ENCODE assay signal across 22 mouse cellular contexts in the genomic region with DNA sequence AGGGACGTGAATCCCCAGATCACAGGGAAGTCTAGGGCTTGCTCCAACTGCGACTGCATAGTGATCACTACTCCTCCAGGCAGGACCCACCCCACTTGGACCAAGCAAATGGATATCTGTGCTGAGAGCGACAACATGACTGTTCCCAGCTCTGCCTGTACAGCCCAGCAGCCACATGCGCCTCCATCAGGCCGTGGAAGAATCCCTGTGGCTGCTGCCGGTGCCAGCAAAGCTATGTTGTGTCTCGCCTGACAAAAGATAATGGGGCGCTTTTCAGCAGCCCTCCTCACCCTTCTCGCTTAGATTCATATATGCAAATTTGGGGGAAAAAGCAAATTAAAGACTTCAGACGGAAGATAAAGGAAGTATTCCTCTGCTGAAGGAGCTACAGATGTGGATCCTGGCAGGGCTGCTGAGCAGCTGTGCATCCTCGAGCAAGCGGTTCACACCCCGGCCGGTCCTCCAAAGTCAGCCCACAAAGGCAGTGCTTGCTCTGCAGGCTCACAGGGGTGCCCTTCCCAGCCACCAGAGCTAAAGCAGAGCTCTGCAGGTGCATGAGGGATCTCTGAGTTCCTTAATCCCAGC.
DNase-seq lines count a peak whose midpoint lies in the region; ATAC-seq and TF ChIP-seq lines count a peak whose summit lies in the region.
"Had no signal": no experiment of that assay in that cellular context is flagged by ENCODE, and none has a peak within 500 bp of the region (broad histone marks: within the 10 kb centered on the region; RNA-seq: fewer than 3 reads in every experiment).

No protein-coding gene starts in this region.

- ATAC-seq in lung, embryonic 14.5 days (ENCODE audit: insufficient read depth) = 0 out of 2 replicates have a peak, but pooled peaks have one; percentile 65
- ATAC-seq in lung, postnatal 0 days = no peak
- peak; percentile 87 for ATAC-seq in forebrain, embryonic 16.5 days
- ATAC-seq: inflammation-experienced regulatory T-cells, adult 6 months; midbrain, embryonic 13.5 days had no signal

- no peaks in the 10 kb centered on the region for H3K9me3 ChIP-seq in heart, embryonic 10.5 days
- no peaks in the 10 kb centered on the region for H3K9me3 ChIP-seq in lung, embryonic 14.5 days (ENCODE audit: low read depth, low read length)
- no peaks in the 10 kb centered on the region for H3K9me3 ChIP-seq in lung, postnatal 0 days (ENCODE audit: low read length)
- no peaks in the 10 kb centered on the region for H3K9me3 ChIP-seq in forebrain, embryonic 16.5 days (ENCODE audit: control insufficient read depth, low read length)
- H3K9me3 ChIP-seq: embryonic facial prominence, embryonic 15.5 days; heart, embryonic 13.5 days; midbrain, embryonic 13.5 days had no signal

- H3K4me1 ChIP-seq in heart, embryonic 10.5 days = no peaks in the 10 kb centered on the region
- no peaks in the 10 kb centered on the region for H3K4me1 ChIP-seq in lung, embryonic 14.5 days (ENCODE audit: insufficient read depth)
- no peaks in the 10 kb centered on the region for H3K4me1 ChIP-seq in lung, postnatal 0 days (ENCODE audit: insufficient read depth, low read depth, low read length)
- H3K4me1 ChIP-seq in forebrain, embryonic 16.5 days (replicated peaks; ENCODE audit: control insufficient read depth, insufficient read depth, low read length) = peaks cover 10% of the 10 kb centered on the region
- H3K4me1 ChIP-seq: embryonic facial prominence, embryonic 15.5 days; heart, embryonic 13.5 days; midbrain, embryonic 13.5 days; neural tube, embryonic 12.5 days had no signal

- DNase-seq in heart, postnatal 4 days = peak; percentile 6
- DNase-seq in heart, embryonic 10.5 days (ENCODE audit: low spot score) = no peak
- DNase-seq in lung, embryonic 14.5 days = no peak
- DNase-seq in lung, postnatal 0 days (ENCODE audit: low spot score) = no peak
- DNase-seq in brain, adult 2 months (ENCODE audit: low read depth, low spot score) = peak; percentile 11
- no peak for DNase-seq in adrenal gland, postnatal 25 days
- DNase-seq: adrenal gland, postnatal 10 days; cerebellum, adult 9-10 months; gastrocnemius, postnatal 10 days; heart, postnatal 36 days; kidney, adult 18-20 months; lung, postnatal 10 days; retina, postnatal 1 day; right cerebral cortex, postnatal 4 days; thymus, postnatal 25 days had no signal

- TF ChIP-seq EP300 in lung, postnatal 0 days (IDR thresholded peaks at IDR 0.05) = no peak

- H3K9ac ChIP-seq in lung, embryonic 14.5 days = no peak overlapping the region
- H3K9ac ChIP-seq in lung, postnatal 0 days (replicated peaks; ENCODE audit: low read depth) = no peak overlapping the region
- no peak overlapping the region for H3K9ac ChIP-seq in forebrain, embryonic 16.5 days (replicated peaks; ENCODE audit: low read depth, low read length)
- H3K9ac ChIP-seq: embryonic facial prominence, embryonic 15.5 days; heart, embryonic 13.5 days; midbrain, embryonic 13.5 days; neural tube, embryonic 12.5 days had no signal

- H3K4me3 ChIP-seq in heart, embryonic 10.5 days = no peak overlapping the region
- no peak overlapping the region for H3K4me3 ChIP-seq in lung, embryonic 14.5 days (ENCODE audit: low read depth, low read length)
- H3K4me3 ChIP-seq in lung, postnatal 0 days (ENCODE audit: low read depth, low read length) = no peak overlapping the region
- no peak overlapping the region for H3K4me3 ChIP-seq in forebrain, embryonic 16.5 days (replicated peaks; ENCODE audit: low read length)
- H3K4me3 ChIP-seq: embryonic facial prominence, embryonic 15.5 days; heart, embryonic 13.5 days; midbrain, embryonic 13.5 days; neural tube, embryonic 12.5 days had no signal

- 69% methylated on average over 14 of the region's 14 CpGs for WGBS in heart, embryonic 10.5 days
- WGBS in lung, embryonic 14.5 days = 45% methylated on average over 14 of the region's 14 CpGs
- WGBS in lung, postnatal 0 days = 59% methylated on average over 14 of the region's 14 CpGs
- WGBS in forebrain, embryonic 16.5 days = 29% methylated on average over 14 of the region's 14 CpGs

- H3K27ac ChIP-seq in heart, embryonic 10.5 days = no peak overlapping the region
- H3K27ac ChIP-seq in lung, embryonic 14.5 days (ENCODE audit: low read depth) = no peak overlapping the region
- no peak overlapping the region for H3K27ac ChIP-seq in lung, postnatal 0 days (ENCODE audit: low read length)
- H3K27ac ChIP-seq in forebrain, embryonic 16.5 days (ENCODE audit: low read length) = peak overlapping the region; percentile 11; the same call in 1 of the 2 replicates
- H3K27ac ChIP-seq: embryonic facial prominence, embryonic 15.5 days; heart, embryonic 13.5 days; kidney, postnatal 0 days; midbrain, embryonic 13.5 days; neural tube, embryonic 12.5 days had no signal

- H3K4me2 ChIP-seq in lung, embryonic 14.5 days = no peak overlapping the region
- H3K4me2 ChIP-seq in lung, postnatal 0 days (replicated peaks; ENCODE audit: low read depth, low read length) = no peak overlapping the region
- H3K4me2 ChIP-seq in forebrain, embryonic 16.5 days (ENCODE audit: low read length) = no peak overlapping the region
- H3K4me2 ChIP-seq: embryonic facial prominence, embryonic 15.5 days; heart, embryonic 13.5 days; midbrain, embryonic 13.5 days; neural tube, embryonic 12.5 days had no signal

- no peak for TF ChIP-seq CTCF in lung, embryonic 14.5 days (IDR thresholded peaks at IDR 0.05; ENCODE audit: low read depth)
- no peak for TF ChIP-seq CTCF in lung, postnatal 0 days (IDR thresholded peaks at IDR 0.05)

- no peaks in the 10 kb centered on the region for H3K36me3 ChIP-seq in heart, embryonic 10.5 days
- H3K36me3 ChIP-seq in lung, embryonic 14.5 days (ENCODE audit: insufficient read depth) = no peaks in the 10 kb centered on the region
- H3K36me3 ChIP-seq in lung, postnatal 0 days (ENCODE audit: insufficient read depth, low read length) = no peaks in the 10 kb centered on the region
- no peaks in the 10 kb centered on the region for H3K36me3 ChIP-seq in forebrain, embryonic 16.5 days (ENCODE audit: control insufficient read depth, insufficient read depth)
- H3K36me3 ChIP-seq: embryonic facial prominence, embryonic 15.5 days; heart, embryonic 13.5 days; midbrain, embryonic 13.5 days; neural tube, embryonic 12.5 days had no signal

- no peaks in the 10 kb centered on the region for H3K27me3 ChIP-seq in heart, embryonic 10.5 days (ENCODE audit: insufficient read depth, poor library complexity, severe bottlenecking)
- no peaks in the 10 kb centered on the region for H3K27me3 ChIP-seq in lung, embryonic 14.5 days (ENCODE audit: insufficient read depth, low read length)
- no peaks in the 10 kb centered on the region for H3K27me3 ChIP-seq in lung, postnatal 0 days (replicated peaks; ENCODE audit: insufficient read depth, low read length)
- H3K27me3 ChIP-seq in forebrain, embryonic 16.5 days (replicated peaks; ENCODE audit: control insufficient read depth, insufficient read depth, low read length) = no peaks in the 10 kb centered on the region
- H3K27me3 ChIP-seq: embryonic facial prominence, embryonic 15.5 days; heart, embryonic 13.5 days; midbrain, embryonic 13.5 days had no signal

Comparison
In these comparisons a context has a peak if more than half of its experiments do, and no peak if none do; other contexts are left out.
1. DNase-seq: peak in heart, postnatal 4 days (single experiment) and brain, adult 2 months (single experiment); none in heart, embryonic 10.5 days (single experiment), lung, embryonic 14.5 days (single experiment), lung, postnatal 0 days (single experiment) and adrenal gland, postnatal 25 days (single experiment).